Comparison of ENCODE assay signal across 8 mouse cellular contexts in the genomic region with DNA sequence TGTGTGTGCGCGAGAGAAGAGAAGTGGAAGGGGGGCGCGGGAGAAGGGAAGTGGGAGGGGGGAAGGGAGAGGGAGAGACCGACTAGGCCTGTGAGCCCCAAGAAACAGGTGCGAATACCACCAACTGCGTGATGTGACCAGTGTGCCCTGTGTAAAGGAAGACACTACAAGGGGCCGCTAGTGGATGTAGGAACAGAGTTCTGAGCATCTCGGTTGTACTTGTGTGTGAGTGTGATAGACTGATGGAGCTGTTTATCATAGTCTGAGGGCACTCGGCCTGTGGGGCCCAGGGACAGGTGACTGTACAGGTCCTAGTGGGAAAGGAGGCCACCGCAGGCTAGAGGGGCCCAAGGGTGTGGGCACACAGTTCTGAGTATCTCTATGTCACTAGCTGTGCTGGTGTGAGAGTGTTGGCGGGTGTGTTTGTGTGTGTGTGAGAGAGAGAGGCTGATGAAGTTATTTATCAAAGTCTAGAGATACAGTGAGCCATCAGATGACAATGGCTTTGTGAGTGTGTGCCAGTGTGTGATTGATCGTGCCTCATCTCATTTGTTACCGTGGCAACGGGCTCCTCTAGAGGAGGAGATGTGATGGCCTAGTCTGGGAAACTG. TPM values are rescaled to one million over a fixed set of nuclear protein-coding genes. Genes with fewer than 3 reads are reported as not detected.
DNase-seq lines count a peak whose midpoint lies in the region; ATAC-seq and TF ChIP-seq lines count a peak whose summit lies in the region.

No protein-coding gene starts in this region.

- no peaks in the 10 kb centered on the region for H3K36me3 ChIP-seq in testis, adult 2 months (ENCODE audit: control insufficient read depth, insufficient read depth, low read length)
- peaks cover 3% of the 10 kb centered on the region; the same call in 1 of the 2 replicates for H3K36me3 ChIP-seq in hindbrain, embryonic 10.5 days
- H3K36me3 ChIP-seq in limb, embryonic 12.5 days: peaks cover 4% of the 10 kb centered on the region; the same call in 1 of the 2 replicates
- no peaks in the 10 kb centered on the region for H3K36me3 ChIP-seq in neural tube, embryonic 11.5 days (ENCODE audit: control insufficient read depth, insufficient read depth, low read length)

- H3K4me3 ChIP-seq in testis, adult 2 months (ENCODE audit: control insufficient read depth, low read depth, low read length): peak overlapping the region; percentile 70
- peak overlapping the region; percentile 59 for H3K4me3 ChIP-seq in hindbrain, embryonic 10.5 days
- H3K4me3 ChIP-seq in limb, embryonic 12.5 days (replicated peaks): peak overlapping the region; percentile 52
- peak overlapping the region; percentile 43 for H3K4me3 ChIP-seq in neural tube, embryonic 11.5 days (ENCODE audit: low read depth, low read length)

- no peaks in the 10 kb centered on the region for H3K27me3 ChIP-seq in testis, adult 2 months (ENCODE audit: control insufficient read depth, insufficient read depth, low read length)
- no peaks in the 10 kb centered on the region for H3K27me3 ChIP-seq in hindbrain, embryonic 10.5 days (ENCODE audit: insufficient read depth, poor library complexity, severe bottlenecking)
- H3K27me3 ChIP-seq in limb, embryonic 12.5 days: no peaks in the 10 kb centered on the region
- no peaks in the 10 kb centered on the region for H3K27me3 ChIP-seq in neural tube, embryonic 11.5 days (ENCODE audit: control insufficient read depth, insufficient read depth, low read length)

- H3K9me3 ChIP-seq in hindbrain, embryonic 10.5 days: peaks cover 4% of the 10 kb centered on the region; the same call in 1 of the 2 replicates
- no peaks in the 10 kb centered on the region for H3K9me3 ChIP-seq in limb, embryonic 12.5 days
- H3K9me3 ChIP-seq in neural tube, embryonic 11.5 days (ENCODE audit: control insufficient read depth, low read length): no peaks in the 10 kb centered on the region

- peak overlapping the region; percentile 67 for H3K4me2 ChIP-seq in limb, embryonic 12.5 days
- peak overlapping the region; percentile 59 for H3K4me2 ChIP-seq in neural tube, embryonic 11.5 days (ENCODE audit: low read depth)

- peak; percentile 38 for DNase-seq in CD4-positive, CD25-positive, alpha-beta regulatory T cell, adult 2 months (ENCODE audit: low read depth, low spot score)
- no peak for DNase-seq in testis, postnatal 10 days (ENCODE audit: low spot score)
- peak; percentile 50 for DNase-seq in hindbrain, embryonic 10.5 days (ENCODE audit: low spot score)
- DNase-seq in neural tube, embryonic 11.5 days (ENCODE audit: low spot score): peak; percentile 60

- no peak for ATAC-seq in CD4-positive, CD25-positive, alpha-beta regulatory T cell, adult 4 months
- ATAC-seq in limb, embryonic 12.5 days (ENCODE audit: insufficient number of reproducible peaks, insufficient read depth, low FRiP score, low TSS enrichment, low read depth): peak; percentile 23
- ATAC-seq in neural tube, embryonic 11.5 days (ENCODE audit: insufficient read depth, low FRiP score, low TSS enrichment): peak; percentile 21
- ATAC-seq in monocyte, adult 5-6 weeks (replicated peaks; ENCODE audit: insufficient number of reproducible peaks, low FRiP score, low TSS enrichment, poor library complexity, severe bottlenecking): no peak

- no peak for TF ChIP-seq CTCF in testis, adult 2 months (IDR thresholded peaks at IDR 0.05; ENCODE audit: control insufficient read depth, insufficient read depth, insufficient replicate concordance, low read depth, low read length)

- WGBS in hindbrain, embryonic 10.5 days: 33% methylated on average over 15 of the region's 15 CpGs
- WGBS in limb, embryonic 12.5 days: 33% methylated on average over 15 of the region's 15 CpGs
- WGBS in neural tube, embryonic 11.5 days: 26% methylated on average over 15 of the region's 15 CpGs

- peak overlapping the region; percentile 1; the same call in 1 of the 2 replicates for H3K27ac ChIP-seq in testis, adult 2 months (ENCODE audit: control insufficient read depth, insufficient read depth, low read depth, low read length)
- H3K27ac ChIP-seq in hindbrain, embryonic 10.5 days: peak overlapping the region; percentile 81
- no peak overlapping the region for H3K27ac ChIP-seq in limb, embryonic 12.5 days
- H3K27ac ChIP-seq in neural tube, embryonic 11.5 days (ENCODE audit: low read depth, low read length): peak overlapping the region; percentile 60

- no peak for TF ChIP-seq POLR2A in testis, adult 2 months (IDR thresholded peaks at IDR 0.05; ENCODE audit: control insufficient read depth, low read depth, low read length)

- H3K4me1 ChIP-seq in testis, adult 2 months (ENCODE audit: control insufficient read depth, insufficient read depth, low read length): peaks cover 10% of the 10 kb centered on the region
- H3K4me1 ChIP-seq in hindbrain, embryonic 10.5 days (replicated peaks): peaks cover 26% of the 10 kb centered on the region
- H3K4me1 ChIP-seq in limb, embryonic 12.5 days (replicated peaks): peaks cover 10% of the 10 kb centered on the region
- H3K4me1 ChIP-seq in neural tube, embryonic 11.5 days (ENCODE audit: control insufficient read depth, insufficient read depth, low read length): peaks cover 4% of the 10 kb centered on the region; the same call in 1 of the 2 replicates

- peak overlapping the region; percentile 57 for H3K9ac ChIP-seq in limb, embryonic 12.5 days (replicated peaks)
- peak overlapping the region; percentile 56 for H3K9ac ChIP-seq in neural tube, embryonic 11.5 days (ENCODE audit: low read length)

RNA-seq across cellular contexts. Expression of a gene that starts 0.6 kb away (rescaled TPM):
- 1 to 10 TPM; 6.4 to 7.6 TPM for polyA plus RNA-seq in CD4-positive, CD25-positive, alpha-beta regulatory T cell, adult 4 months (2017; shearing (Covaris generic))
- 2.6 and 3.1 TPM in 2 replicates for polyA plus RNA-seq in testis, adult 2 months (2012; rRNA removed)
- 8.5 and 9.6 TPM in 2 replicates for polyA plus RNA-seq in hindbrain, embryonic 10.5 days (2016; fragmentation: Nextera tagmentation; extraction: Ambion mirVana)
- 8.3 and 8.8 TPM in 2 replicates for polyA plus RNA-seq in limb, embryonic 12.5 days (2016; fragmentation: Nextera tagmentation; extraction: Ambion mirVana)
- polyA plus RNA-seq in neural tube, embryonic 11.5 days (2014; fragmentation: Nextera tagmentation; extraction: Ambion mirVana): 11.0 and 14.0 TPM in 2 replicates
- 1.3 to 5.0 TPM (median 2.3 TPM) in 3 replicates for total RNA-seq in monocyte, adult 5-6 weeks (2017)

RNA-seq across cellular contexts. Expression of a gene that starts 34.5 kb away (rescaled TPM):
- not detected for polyA plus RNA-seq in CD4-positive, CD25-positive, alpha-beta regulatory T cell, adult 4 months (2017; shearing (Covaris generic))
- polyA plus RNA-seq in testis, adult 2 months (2012; rRNA removed): 0.35 and 0.46 TPM in 2 replicates
- polyA plus RNA-seq in hindbrain, embryonic 10.5 days (2016; fragmentation: Nextera tagmentation; extraction: Ambion mirVana): 0.24 TPM in 1 of 2 replicates, not detected in the other
- not detected in 2 replicates for polyA plus RNA-seq in limb, embryonic 12.5 days (2016; fragmentation: Nextera tagmentation; extraction: Ambion mirVana)
- not detected in 2 replicates for polyA plus RNA-seq in neural tube, embryonic 11.5 days (2014; fragmentation: Nextera tagmentation; extraction: Ambion mirVana)
- not detected in 3 replicates for total RNA-seq in monocyte, adult 5-6 weeks (2017)

RNA-seq across cellular contexts. Expression of a gene that starts 44.1 kb away (rescaled TPM):
- polyA plus RNA-seq in CD4-positive, CD25-positive, alpha-beta regulatory T cell, adult 4 months (2017; shearing (Covaris generic)): 1 to 10 TPM in 1 of 2 experiments, under 1 TPM in 1; 0.94 to 1.4 TPM
- 1.2 and 1.7 TPM in 2 replicates for polyA plus RNA-seq in testis, adult 2 months (2012; rRNA removed)
- 6.8 and 7.2 TPM in 2 replicates for polyA plus RNA-seq in hindbrain, embryonic 10.5 days (2016; fragmentation: Nextera tagmentation; extraction: Ambion mirVana)
- polyA plus RNA-seq in limb, embryonic 12.5 days (2016; fragmentation: Nextera tagmentation; extraction: Ambion mirVana): 8.2 and 8.8 TPM in 2 replicates
- polyA plus RNA-seq in neural tube, embryonic 11.5 days (2014; fragmentation: Nextera tagmentation; extraction: Ambion mirVana): 8.2 and 9.4 TPM in 2 replicates
- 1.3 to 1.9 TPM in 2 of 3 replicates, not detected in the other for total RNA-seq in monocyte, adult 5-6 weeks (2017)

RNA-seq across cellular contexts. Expression of a gene that starts 56.5 kb away (rescaled TPM):
- polyA plus RNA-seq in CD4-positive, CD25-positive, alpha-beta regulatory T cell, adult 4 months (2017; shearing (Covaris generic)): under 1 TPM; 0.11 to 0.39 TPM
- 0.88 and 1.1 TPM in 2 replicates for polyA plus RNA-seq in testis, adult 2 months (2012; rRNA removed)
- 3.4 and 3.5 TPM in 2 replicates for polyA plus RNA-seq in hindbrain, embryonic 10.5 days (2016; fragmentation: Nextera tagmentation; extraction: Ambion mirVana)
- 3.5 and 4.1 TPM in 2 replicates for polyA plus RNA-seq in limb, embryonic 12.5 days (2016; fragmentation: Nextera tagmentation; extraction: Ambion mirVana)
- polyA plus RNA-seq in neural tube, embryonic 11.5 days (2014; fragmentation: Nextera tagmentation; extraction: Ambion mirVana): 2.7 and 3.3 TPM in 2 replicates
- total RNA-seq in monocyte, adult 5-6 weeks (2017): 0.19 TPM in 1 of 3 replicates, not detected in the others

Comparison
In these comparisons a context has a peak if more than half of its experiments do, and no peak if none do; other contexts are left out.
1. ATAC-seq: peak in limb, embryonic 12.5 days (single experiment) and neural tube, embryonic 11.5 days (single experiment); none in CD4-positive, CD25-positive, alpha-beta regulatory T cell, adult 4 months (single experiment) and monocyte, adult 5-6 weeks (single experiment).
2. Peak in every context shown above with its lines, with median percentiles within 50 percentile points of each other: H3K4me3 ChIP-seq.